Mouse (Mus musculus) heart, postnatal 0 days (tissue): ENCODE measurements around the gene Prkaca. TPM values are rescaled to one million over a fixed set of nuclear protein-coding genes. Genes with fewer than 3 reads are reported as not detected.
A peak's percentile ranks its signal among the peaks of the same experiment; 100 is the strongest.

Experiments used
- ATAC-seq: fragments of 200-750 bp; cut with Nextera tagmentation; 2 replicates; pipeline ENCODE4 v1.8.0; 2017; ENCODE audit warnings: low read depth, moderate number of reproducible peaks, moderate library complexity; ENCODE audit not compliant: insufficient read depth
- DNase-seq: peaks from one replicate; pipeline ENCODE4 v3.0.0-alpha.2; 2016; ENCODE audit warnings: low spot score
- H3K27ac ChIP-seq: fragments of 300-500 bp; sonication (generic); 2 replicates; pipeline ENCODE4 v1.5.1; 2014; ENCODE audit warnings: low read depth, mild to moderate bottlenecking
- H3K27me3 ChIP-seq: fragments of 300-500 bp; sonication (generic); 2 replicates; pipeline ENCODE4 v1.6.1; 2014; ENCODE audit warnings: low read length, mixed read lengths; ENCODE audit not compliant: control insufficient read depth, insufficient read depth
- H3K36me3 ChIP-seq: fragments of 300-500 bp; sonication (generic); replicated peaks from 2 replicates; pipeline ENCODE4 v1.6.1; 2014; ENCODE audit warnings: low read length, mixed read lengths; ENCODE audit not compliant: control insufficient read depth, insufficient read depth
- H3K4me1 ChIP-seq: fragments of 300-500 bp; sonication (generic); 2 replicates; pipeline ENCODE4 v1.6.1; 2014; ENCODE audit warnings: antibody characterized with exemption; ENCODE audit not compliant: control insufficient read depth, insufficient read depth
- H3K4me2 ChIP-seq: fragments of 300-500 bp; sonication (generic); 2 replicates; pipeline ENCODE4 v1.6.1; 2014; ENCODE audit warnings: low read depth, mild to moderate bottlenecking, low read length, moderate library complexity
- H3K4me3 ChIP-seq: fragments of 300-500 bp; sonication (generic); 2 replicates; pipeline ENCODE4 v1.5.1; 2014; ENCODE audit warnings: low read depth, low read length
- H3K9ac ChIP-seq: fragments of 300-500 bp; sonication (generic); replicated peaks from 2 replicates; pipeline ENCODE4 v1.6.1; 2014; ENCODE audit warnings: low read depth, low read length, mixed read lengths
- H3K9me3 ChIP-seq: fragments of 300-500 bp; sonication (generic); replicated peaks from 2 replicates; pipeline ENCODE4 v1.6.1; 2016; ENCODE audit warnings: low read length; ENCODE audit not compliant: control insufficient read depth
- CTCF ChIP-seq: IDR thresholded peaks from 2 replicates; pipeline ENCODE4 v1.5.1; 2016; ENCODE audit warnings: antibody characterized with exemption, control low read depth, low read depth
- EP300 ChIP-seq: IDR thresholded peaks from 2 replicates; pipeline ENCODE4 v1.6.1; 2016; ENCODE audit warnings: antibody characterized with exemption, low read depth
- WGBS: fragments of 180-500 bp; shearing (Covaris S2); extraction: QIAGEN DNeasy Blood & Tissue Kit; methylation state at CpG from one replicate; pipeline ENCODE4 v1.1.7; 2014; 5-methylcytosine and 5-hydroxymethylcytosine counted together
- polyA plus RNA-seq: library from polyadenylated mRNA; unstranded; fragments of >200 nt; fragmentation: Nextera tagmentation; extraction: Ambion mirVana; gene quantifications from 2 replicates; pipeline ENCODE4 v1.2.1, GENCODE M21; 2015
- total RNA-seq: library from RNA; depleted of rRNA; stranded (reverse); fragments of >200 nt; gene quantifications from 2 replicates; pipeline ENCODE4 v1.2.3, GENCODE M21; 2014; ENCODE audit warnings: low replicate concordance

Prkaca gene
- total and polyA plus RNA-seq, 2 experiments from 2014 or later = 246 to 312 TPM

GRCm38 (mm10) chr8:84021569-84021968 lies 48.8 kb downstream of the Prkaca start:
- Histone ChIP-seq H3K4me2 (no peak overlapping the region), H3K9ac (no peak overlapping the region), H3K27me3 (peaks cover 22% of the 10 kb centered on the region), H3K9me3 (no peaks in the 10 kb centered on the region), H3K36me3 (no peaks in the 10 kb centered on the region), H3K4me1 (peaks cover 37% of the 10 kb centered on the region), H3K4me3 (no peak overlapping the region), H3K27ac (no peak overlapping the region)
- no peak for TF ChIP-seq EP300
- TF ChIP-seq CTCF = no peak
- no peak for ATAC-seq
- WGBS = 55% methylated on average over 12 of the region's 12 CpGs
- DNase-seq = no peak

- Histone ChIP-seq H3K9ac (no peak overlapping the region), H3K36me3 (no peaks in the 10 kb centered on the region)
Observed at GRCm38 (mm10) chr8:84023085-84023484, 50.3 kb downstream of the Prkaca start.

DNA sequence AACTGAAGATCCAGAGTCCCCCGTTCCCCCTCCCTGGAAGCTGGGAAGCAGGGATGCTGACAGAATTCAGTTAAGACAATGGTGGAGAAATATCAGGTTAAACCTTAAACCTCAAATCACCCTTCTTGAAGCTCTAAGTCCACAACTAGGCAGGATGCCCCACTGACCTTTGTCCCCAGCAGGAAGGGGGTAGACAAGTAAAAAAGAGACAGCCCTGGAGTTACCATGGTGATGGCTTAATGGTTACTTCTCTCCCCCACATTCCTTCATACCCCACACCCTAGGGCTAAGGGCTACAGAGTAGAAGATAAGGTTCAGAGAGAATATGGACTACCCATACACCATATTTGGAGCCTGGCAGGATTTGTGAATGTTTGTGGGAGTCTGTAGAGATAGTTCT lies 50.8 kb downstream of the Prkaca start:
- H3K4me1 ChIP-seq = peaks cover 37% of the 10 kb centered on the region
- H3K4me2 ChIP-seq = peak overlapping the region; percentile 28; the same call in 1 of the 2 replicates
- no peaks in the 10 kb centered on the region for H3K9me3 ChIP-seq
- H3K9ac ChIP-seq = no peak overlapping the region
- DNase-seq (no peak), ATAC-seq (no peak; the same call in 1 of the 2 replicates)
- TF ChIP-seq EP300 (no peak), CTCF (no peak)
- H3K27ac ChIP-seq = peak overlapping the region; percentile 84
- 14% methylated on average over 1 of the region's 1 CpGs for WGBS
- peaks cover 33% of the 10 kb centered on the region for H3K27me3 ChIP-seq
- no peak overlapping the region for H3K4me3 ChIP-seq
- no peaks in the 10 kb centered on the region for H3K36me3 ChIP-seq

More at GRCm38 (mm10) chr8:84023085-84023484, 50.3 kb downstream of the Prkaca start:
- peak overlapping the region; percentile 28; the same call in 1 of the 2 replicates for H3K4me2 ChIP-seq
- no peaks in the 10 kb centered on the region for H3K9me3 ChIP-seq
- H3K27me3 ChIP-seq = peaks cover 32% of the 10 kb centered on the region
- peak overlapping the region; percentile 84 for H3K27ac ChIP-seq
- peak; percentile 90 for DNase-seq
- WGBS = under 1% methylated on average over 5 of the region's 5 CpGs
- no peak overlapping the region for H3K4me3 ChIP-seq
- TF ChIP-seq EP300 (peak; percentile 81), CTCF (no peak)
- peaks cover 37% of the 10 kb centered on the region for H3K4me1 ChIP-seq
- ATAC-seq = peak; percentile 88

DNA sequence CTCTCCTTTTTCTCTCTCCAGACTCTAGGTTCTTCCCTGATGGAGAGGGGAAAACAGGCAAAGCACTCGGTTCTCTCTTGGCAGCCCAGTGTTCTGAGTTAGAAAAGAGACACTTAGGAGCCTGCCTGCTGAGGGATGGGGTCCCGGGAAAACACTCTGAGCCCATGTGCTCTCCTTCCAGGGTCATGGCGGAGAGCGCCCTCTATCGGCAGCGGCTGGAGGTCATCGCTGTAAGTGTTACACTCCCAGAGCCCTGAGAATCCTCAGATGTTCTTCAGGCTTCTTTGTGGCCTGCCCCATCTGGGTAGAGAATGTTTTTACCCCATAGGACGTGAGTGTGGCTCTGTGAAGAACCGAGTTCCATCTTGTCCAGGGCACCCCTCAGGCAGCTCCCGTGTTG lies 51.4 kb downstream of the Prkaca start:
- no peak for DNase-seq
- Histone ChIP-seq H3K9ac (no peak overlapping the region), H3K36me3 (no peaks in the 10 kb centered on the region), H3K27ac (no peak overlapping the region), H3K9me3 (no peaks in the 10 kb centered on the region), H3K4me3 (no peak overlapping the region), H3K4me2 (no peak overlapping the region), H3K27me3 (peaks cover 33% of the 10 kb centered on the region), H3K4me1 (peaks cover 37% of the 10 kb centered on the region)
- WGBS = 22% methylated on average over 10 of the region's 10 CpGs
- ATAC-seq = no peak
- TF ChIP-seq CTCF = peak; percentile 55
- TF ChIP-seq EP300 = no peak

GRCm38 (mm10) chr8:84025863-84026262 lies 53.1 kb downstream of the Prkaca start:
- DNase-seq = no peak
- WGBS = 1% methylated on average over 41 of the region's 41 CpGs
- Histone ChIP-seq H3K27me3 (peaks cover 33% of the 10 kb centered on the region), H3K4me1 (peaks cover 37% of the 10 kb centered on the region), H3K9ac (peak overlapping the region; percentile 20; the same call in 1 of the 2 replicates), H3K4me2 (peak overlapping the region; percentile 77), H3K27ac (no peak overlapping the region), H3K4me3 (peak overlapping the region; percentile 48), H3K9me3 (no peaks in the 10 kb centered on the region), H3K36me3 (no peaks in the 10 kb centered on the region)
- ATAC-seq = peak; percentile 37
- TF ChIP-seq EP300 = no peak
- no peak for TF ChIP-seq CTCF

DNA sequence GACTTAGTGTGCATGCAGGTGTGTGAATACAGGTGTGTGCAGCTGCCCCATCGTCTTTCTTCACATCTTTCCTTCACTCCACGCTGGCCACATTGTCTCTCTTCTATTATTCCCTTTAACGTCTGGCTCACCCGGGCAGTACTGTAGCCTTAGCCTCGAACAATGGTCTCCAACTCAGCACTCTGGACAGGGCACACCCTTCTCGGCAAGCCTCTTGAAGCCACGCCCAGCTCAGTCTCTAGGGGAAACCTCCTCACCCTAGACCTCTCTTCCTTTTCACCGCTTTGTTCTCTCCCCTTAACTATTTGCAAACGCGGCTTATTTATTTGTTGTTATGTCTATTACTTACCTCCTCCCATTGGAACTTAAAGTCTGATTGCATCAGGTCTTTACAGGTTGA lies 54.7 kb downstream of the Prkaca start:
- no peaks in the 10 kb centered on the region for H3K9me3 ChIP-seq
- TF ChIP-seq EP300 = no peak
- TF ChIP-seq CTCF = no peak
- H3K9ac ChIP-seq = no peak overlapping the region
- no peak for ATAC-seq
- H3K4me2 ChIP-seq = no peak overlapping the region
- H3K4me3 ChIP-seq = no peak overlapping the region
- peaks cover 24% of the 10 kb centered on the region for H3K4me1 ChIP-seq
- no peaks in the 10 kb centered on the region for H3K36me3 ChIP-seq
- H3K27ac ChIP-seq = no peak overlapping the region
- no peak for DNase-seq
- 13% methylated on average over 10 of the region's 10 CpGs for WGBS
- peaks cover 28% of the 10 kb centered on the region for H3K27me3 ChIP-seq
